Mouse (Mus musculus) embryonic facial prominence, embryonic 15.5 days (tissue): ENCODE data around the gene Olfr1128. TPM values are rescaled to one million over a fixed set of nuclear protein-coding genes. Genes with fewer than 3 reads are reported as not detected.

Source experiments
- polyA plus RNA-seq: library from polyadenylated mRNA; unstranded; fragments of >200 nt; fragmentation: Nextera tagmentation; extraction: Ambion mirVana; gene quantifications from 2 replicates; pipeline ENCODE4 v1.2.1, GENCODE M21; 2015

Gene Olfr1128
- polyA plus RNA-seq, 1 experiment from 2014 or later: not detected

Other genes with a start within 250 kb of the Olfr1128 start
- gene Olfr1118, start 238.0 kb downstream of the Olfr1128 start, polyA plus RNA-seq: not detected in 2 replicates
- not detected in 2 replicates for gene Olfr1120, start 190.7 kb downstream of the Olfr1128 start, polyA plus RNA-seq
- gene Olfr1121, start 175.6 kb downstream of the Olfr1128 start, polyA plus RNA-seq: not detected in 2 replicates
- 0.09 and 0.16 TPM in 2 replicates for gene Olfr1122, start 159.7 kb downstream of the Olfr1128 start, polyA plus RNA-seq
- gene Olfr1123, start 128.9 kb downstream of the Olfr1128 start, polyA plus RNA-seq: 0.14 and 0.23 TPM in 2 replicates
- gene Olfr1124, start 115.3 kb downstream of the Olfr1128 start, polyA plus RNA-seq: 0.07 TPM in 1 of 2 replicates, not detected in the other
- gene Olfr1126, start 91.6 kb downstream of the Olfr1128 start, polyA plus RNA-seq: not detected in 2 replicates
- not detected in 2 replicates for gene Pramel7, start 48.4 kb downstream of the Olfr1128 start, polyA plus RNA-seq
- not detected in 2 replicates for gene Pramel6, start 39.0 kb downstream of the Olfr1128 start, polyA plus RNA-seq
- not detected in 2 replicates for gene Olfr153, start 13.7 kb downstream of the Olfr1128 start, polyA plus RNA-seq
- 0.17 TPM in 1 of 2 replicates, not detected in the other for gene Olfr1129, start 28.4 kb upstream of the Olfr1128 start, polyA plus RNA-seq
- not detected in 2 replicates for gene Olfr1130, start 60.7 kb upstream of the Olfr1128 start, polyA plus RNA-seq
- gene Olfr1131, start 81.6 kb upstream of the Olfr1128 start, polyA plus RNA-seq: not detected in 2 replicates
- not detected in 2 replicates for gene Olfr1132, start 92.0 kb upstream of the Olfr1128 start, polyA plus RNA-seq
- 0.24 and 0.49 TPM in 2 replicates for gene Olfr1133, start 101.8 kb upstream of the Olfr1128 start, polyA plus RNA-seq
- gene Olfr1134, start 112.9 kb upstream of the Olfr1128 start, polyA plus RNA-seq: not detected in 2 replicates
- gene Olfr1135, start 128.1 kb upstream of the Olfr1128 start, polyA plus RNA-seq: not detected in 2 replicates
- not detected in 2 replicates for gene Olfr1136, start 148.4 kb upstream of the Olfr1128 start, polyA plus RNA-seq
- gene Olfr1137, start 167.6 kb upstream of the Olfr1128 start, polyA plus RNA-seq: 0.16 TPM in 1 of 2 replicates, not detected in the other
- not detected in 2 replicates for gene Olfr1138, start 194.4 kb upstream of the Olfr1128 start, polyA plus RNA-seq
- 0.39 TPM in 1 of 2 replicates, not detected in the other for gene Olfr1140, start 198.2 kb upstream of the Olfr1128 start, polyA plus RNA-seq
- gene Olfr1141, start 208.4 kb upstream of the Olfr1128 start, polyA plus RNA-seq: not detected in 2 replicates
- gene Olfr152, start 233.9 kb upstream of the Olfr1128 start, polyA plus RNA-seq: 0.17 TPM in 1 of 2 replicates, not detected in the other